Mouse (Mus musculus) brain, adult 2 months (tissue): ENCODE measurements around the gene Fndc3b.

Source experiments
- DNase-seq: peaks from one replicate; pipeline ENCODE4 v3.0.0; 2011; ENCODE audit warnings: low read depth, low spot score

Gene Fndc3b

GRCm38 (mm10) chr3:27670416-27670815 is 40.7 kb downstream of the Fndc3b start:
- DNase-seq = no peak

- DNase-seq = no peak
Observed at GRCm38 (mm10) chr3:27667280-27667679, 43.8 kb downstream of the Fndc3b start.

- no peak for DNase-seq
Observed at GRCm38 (mm10) chr3:27665338-27665737, 45.8 kb downstream of the Fndc3b start.

GRCm38 (mm10) chr3:27663221-27663620 is 47.9 kb downstream of the Fndc3b start:
- DNase-seq = no peak

GRCm38 (mm10) chr3:27658198-27658763 is 52.8 kb downstream of the Fndc3b start:
- DNase-seq = no peak

- DNase-seq = peak; percentile 72
Observed at GRCm38 (mm10) chr3:27656764-27657390, 54.2 kb downstream of the Fndc3b start.

- DNase-seq = no peak
Observed at GRCm38 (mm10) chr3:27655673-27656072, 55.4 kb downstream of the Fndc3b start.

- no peak for DNase-seq
Observed at GRCm38 (mm10) chr3:27655042-27655441, 56.1 kb downstream of the Fndc3b start.

- DNase-seq = no peak
Observed at GRCm38 (mm10) chr3:27652451-27653011, 58.6 kb downstream of the Fndc3b start.

- no peak for DNase-seq
Observed at GRCm38 (mm10) chr3:27651731-27652130, 59.4 kb downstream of the Fndc3b start.

GRCm38 (mm10) chr3:27650083-27650482 is 61.0 kb downstream of the Fndc3b start:
- no peak for DNase-seq

GRCm38 (mm10) chr3:27649316-27649715 is 61.8 kb downstream of the Fndc3b start:
- no peak for DNase-seq

- DNase-seq = no peak
Observed at GRCm38 (mm10) chr3:27642381-27642780, 68.7 kb downstream of the Fndc3b start.

- no peak for DNase-seq
Observed at GRCm38 (mm10) chr3:27639701-27640100, 71.4 kb downstream of the Fndc3b start.

- no peak for DNase-seq
Observed at GRCm38 (mm10) chr3:27637046-27637661, 74.0 kb downstream of the Fndc3b start.

GRCm38 (mm10) chr3:27635776-27636175 is 75.3 kb downstream of the Fndc3b start:
- no peak for DNase-seq

- DNase-seq = no peak
Observed at GRCm38 (mm10) chr3:27632880-27633279, 78.2 kb downstream of the Fndc3b start.

GRCm38 (mm10) chr3:27631112-27631511 is 80.0 kb downstream of the Fndc3b start:
- DNase-seq = peak; percentile 73

GRCm38 (mm10) chr3:27629716-27630115 is 81.4 kb downstream of the Fndc3b start:
- no peak for DNase-seq

- no peak for DNase-seq
Observed at GRCm38 (mm10) chr3:27626301-27626700, 84.8 kb downstream of the Fndc3b start.

- DNase-seq = no peak
Observed at GRCm38 (mm10) chr3:27625592-27625985, 85.5 kb downstream of the Fndc3b start.

- peak; percentile 50 for DNase-seq
Observed at GRCm38 (mm10) chr3:27624974-27625591, 86.0 kb downstream of the Fndc3b start.
